Mouse (Mus musculus) ES-E14 (cell line): ENCODE results near the gene 9930021J03Rik. TPM values are rescaled to one million over a fixed set of nuclear protein-coding genes. Genes with fewer than 3 reads are reported as not detected.

Experiments
- DNase-seq: peaks from one replicate; pipeline ENCODE4 v3.0.0-alpha.2; 2013; ENCODE audit warnings: low read depth, low spot score
- H3K27ac ChIP-seq: 2 replicates; pipeline ENCODE4 v1.5.1; 2012; ENCODE audit warnings: low read depth, mild to moderate bottlenecking, low read length, moderate library complexity, mixed read lengths; ENCODE audit not compliant: poor library complexity, insufficient read depth, severe bottlenecking
- H3K36me3 ChIP-seq: 2 replicates; pipeline ENCODE4 v1.6.1; 2012; ENCODE audit warnings: mild to moderate bottlenecking, low read length, moderate library complexity, mixed read lengths; ENCODE audit not compliant: control insufficient read depth, poor library complexity, insufficient read depth, severe bottlenecking
- H3K4me1 ChIP-seq, 2 experiments: fragments of 150-350 bp in 1 of 2; sonication (generic) in 1 of 2; 2 replicates each; pipeline ENCODE4 v1.6.1; 2012; ENCODE audit warnings: low read length in 2 of 2, mild to moderate bottlenecking in 1 of 2, mixed read lengths in 1 of 2; ENCODE audit not compliant: control insufficient read depth in 2 of 2, insufficient read depth in 2 of 2, poor library complexity in 1 of 2
- H3K4me3 ChIP-seq, 2 experiments: fragments of 150-350 bp in 1 of 2; sonication (generic) in 1 of 2; 2 replicates each; pipeline ENCODE4 v1.5.1; 2012; ENCODE audit warnings: low read length in 2 of 2, low read depth in 1 of 2, mild to moderate bottlenecking in 1 of 2, mixed read lengths in 1 of 2; ENCODE audit not compliant: insufficient read depth in 1 of 2, poor library complexity in 1 of 2, severe bottlenecking in 1 of 2
- H3K9ac ChIP-seq: 2 replicates; pipeline ENCODE4 v1.6.1; 2012; ENCODE audit warnings: low read depth, mild to moderate bottlenecking, low read length, mixed read lengths; ENCODE audit not compliant: poor library complexity, insufficient read depth, severe bottlenecking
- H3K9me3 ChIP-seq: fragments of 150-350 bp; sonication (generic); 2 replicates; pipeline ENCODE4 v1.6.1; 2012; ENCODE audit warnings: low read depth, mild to moderate bottlenecking, low read length; ENCODE audit not compliant: control insufficient read depth, insufficient read depth
- CHD2 ChIP-seq: IDR thresholded peaks from 2 replicates; pipeline ENCODE4 v1.6.1; 2014; ENCODE audit warnings: mild to moderate bottlenecking, low read depth, low read length, inconsistent platforms
- HCFC1 ChIP-seq: IDR thresholded peaks from 2 replicates; pipeline ENCODE4 v1.6.1; 2012; ENCODE audit warnings: low read length, inconsistent platforms, borderline replicate concordance; ENCODE audit not compliant: insufficient read depth
- MAFK ChIP-seq: IDR thresholded peaks from 2 replicates; pipeline ENCODE4 v1.6.1; 2014; ENCODE audit warnings: mild to moderate bottlenecking, low read depth, low read length, inconsistent platforms; ENCODE audit not compliant: insufficient read depth
- ZC3H11A ChIP-seq: IDR thresholded peaks from 2 replicates; pipeline ENCODE4 v1.6.1; 2012; ENCODE audit warnings: low read depth, mild to moderate bottlenecking, inconsistent platforms, low read length, borderline replicate concordance
- ZNF384 ChIP-seq: IDR thresholded peaks from 2 replicates; pipeline ENCODE4 v1.6.1; 2012; ENCODE audit warnings: low read depth, low read length, inconsistent platforms
- in situ Hi-C, 2 experiments: fragments of 600-800 bp; cut with MboI; formaldehyde crosslinking; loops; one replicate each; pipeline ENCODE4 v1.15.1; 2025; ENCODE audit warnings: low sequenced_read_pairs in 2 of 2, inconsistent platforms in 1 of 2; ENCODE audit not compliant: unreplicated experiment in 2 of 2
- total RNA-seq: library from RNA; depleted of rRNA; stranded (reverse); fragments of 300-350 nt; gene quantifications from 2 replicates; pipeline ENCODE4 v1.2.3, GENCODE M21; 2012

Gene 9930021J03Rik
- total RNA-seq, 1 experiment = 15.3 TPM

DNA sequence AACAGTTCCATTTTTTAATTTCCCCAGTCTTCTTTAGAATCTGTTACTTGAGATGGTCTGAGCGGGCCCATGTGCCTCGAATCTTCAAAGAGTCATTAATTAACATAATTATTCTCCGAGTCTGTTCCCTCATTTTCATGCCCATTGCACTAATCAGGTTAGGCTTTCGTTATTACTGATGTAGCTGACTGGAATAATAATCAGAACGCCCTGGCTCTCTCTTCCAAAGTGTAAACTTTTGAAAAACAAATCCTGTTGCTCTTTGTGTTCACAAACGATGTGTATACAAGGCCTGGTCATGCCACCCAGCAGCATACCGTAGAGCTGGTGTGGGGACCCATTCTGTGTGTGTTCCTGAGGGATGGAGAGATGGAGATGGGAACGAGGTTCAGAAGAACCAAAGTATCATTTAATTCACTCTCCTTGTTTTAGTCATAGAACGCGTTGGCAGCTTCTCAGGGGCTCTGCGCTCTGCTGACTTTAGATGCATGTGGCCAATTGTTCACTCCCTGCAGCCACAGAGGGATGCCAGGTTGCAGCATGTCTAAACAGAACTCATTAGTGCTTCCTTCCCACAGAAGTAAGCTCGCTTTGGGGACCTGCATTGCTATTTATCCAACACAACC is 38.4 kb upstream of the 9930021J03Rik start:
- H3K9ac ChIP-seq = no peak overlapping the region
- H3K36me3 ChIP-seq = no peaks in the 10 kb centered on the region
- no peak for TF ChIP-seq ZC3H11A
- TF ChIP-seq MAFK = no peak
- no peak for TF ChIP-seq ZNF384
- TF ChIP-seq CHD2 = no peak
- no peak for TF ChIP-seq HCFC1
- in situ Hi-C loops = no loop called here
- H3K4me1 ChIP-seq = no peaks in the 10 kb centered on the region
- no peak for DNase-seq
- H3K4me3 ChIP-seq = no peak overlapping the region
- no peaks in the 10 kb centered on the region for H3K9me3 ChIP-seq
- H3K27ac ChIP-seq = no peak overlapping the region

DNA sequence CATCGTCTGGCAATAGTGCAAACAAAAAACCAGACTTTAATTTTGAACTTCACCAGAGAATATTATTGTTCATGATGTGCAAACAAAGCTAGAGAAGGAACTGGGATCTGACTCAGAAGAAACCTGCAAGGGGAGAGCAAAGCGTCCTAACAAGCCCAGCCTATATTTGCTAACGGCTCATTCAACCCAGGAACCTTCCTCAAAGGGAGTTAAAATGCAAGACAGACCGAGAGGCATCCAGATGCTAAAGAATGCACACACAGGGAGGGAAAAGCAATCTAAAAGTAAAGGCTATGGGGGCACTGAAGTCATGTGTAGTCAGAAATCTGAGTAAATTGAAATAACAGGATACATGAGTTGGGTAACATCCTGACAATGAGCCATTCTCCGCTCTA is 37.8 kb upstream of the 9930021J03Rik start:
- DNase-seq = no peak
- in situ Hi-C loops = no loop called here
- no peak overlapping the region for H3K27ac ChIP-seq

GRCm38 (mm10) chr19:29842973-29843372 is 37.2 kb upstream of the 9930021J03Rik start:
- TF ChIP-seq ZC3H11A = no peak
- no peak for TF ChIP-seq MAFK
- no peak for TF ChIP-seq CHD2
- no peak for TF ChIP-seq ZNF384
- no peak for TF ChIP-seq HCFC1
- in situ Hi-C loops = no loop called here

More for the DNA sequence above, 37.8 kb upstream of the 9930021J03Rik start:
- TF ChIP-seq ZNF384 (no peak), ZC3H11A (no peak), CHD2 (no peak), MAFK (no peak), HCFC1 (no peak)
- Histone ChIP-seq H3K36me3 (no peaks in the 10 kb centered on the region), H3K4me1 (no peaks in the 10 kb centered on the region), H3K4me3 (no peak overlapping the region), H3K9me3 (no peaks in the 10 kb centered on the region), H3K9ac (no peak overlapping the region)

DNA sequence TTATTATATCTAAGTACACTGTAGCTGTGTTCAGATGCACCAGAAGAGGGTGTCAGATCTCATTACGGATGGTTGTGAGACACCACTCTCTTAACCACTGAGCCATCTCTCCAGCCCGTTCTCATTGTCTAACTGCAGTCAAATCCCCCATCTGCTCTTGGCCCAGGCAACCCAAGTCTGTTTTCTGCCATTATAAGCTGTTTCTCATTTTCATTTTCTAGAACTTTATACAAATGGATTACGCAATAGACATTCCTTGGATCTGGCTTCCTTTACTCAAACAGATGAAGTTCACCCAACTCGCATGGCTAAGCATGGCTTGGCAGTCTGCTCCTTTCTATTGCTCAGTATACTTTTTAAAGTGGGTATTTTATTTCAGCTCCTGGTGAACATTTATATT is 34.9 kb upstream of the 9930021J03Rik start:
- no peak overlapping the region for H3K4me3 ChIP-seq
- no peaks in the 10 kb centered on the region for H3K36me3 ChIP-seq
- H3K27ac ChIP-seq = no peak overlapping the region
- no peaks in the 10 kb centered on the region for H3K9me3 ChIP-seq
- no peak for DNase-seq
- no peak overlapping the region for H3K9ac ChIP-seq
- H3K4me1 ChIP-seq = no peaks in the 10 kb centered on the region
- in situ Hi-C loops = no loop called here
- TF ChIP-seq MAFK (no peak), CHD2 (no peak), HCFC1 (no peak), ZNF384 (no peak), ZC3H11A (no peak)

More at GRCm38 (mm10) chr19:29842973-29843372, 37.2 kb upstream of the 9930021J03Rik start:
- Histone ChIP-seq H3K36me3 (no peaks in the 10 kb centered on the region), H3K27ac (no peak overlapping the region), H3K9ac (no peak overlapping the region), H3K4me1 (no peaks in the 10 kb centered on the region), H3K4me3 (no peak overlapping the region), H3K9me3 (no peaks in the 10 kb centered on the region)
- DNase-seq = no peak

DNA sequence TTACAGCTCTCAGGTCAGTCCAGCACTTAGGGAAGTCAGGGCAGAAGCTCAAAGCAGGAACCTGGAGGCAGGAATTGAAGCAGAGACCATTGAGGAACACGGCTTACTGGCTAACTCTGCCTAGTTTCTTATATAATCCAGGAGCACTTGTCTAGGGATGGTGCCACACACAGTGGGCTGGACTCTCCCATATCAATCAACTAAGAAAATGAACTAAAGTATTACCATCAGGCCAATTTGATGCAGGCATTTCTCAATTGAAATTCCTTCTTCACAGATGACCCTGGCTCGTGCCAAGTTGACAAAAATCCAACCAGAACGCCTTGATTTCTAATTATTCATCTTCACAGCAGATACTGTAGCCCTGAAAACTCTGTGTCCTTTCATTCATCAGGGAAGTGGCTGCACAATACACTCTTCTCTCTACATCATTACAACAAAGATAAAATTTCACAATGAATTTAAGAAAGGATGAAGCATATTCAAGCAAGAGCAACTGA is 32.9 kb upstream of the 9930021J03Rik start:
- no peak overlapping the region for H3K9ac ChIP-seq
- no peak overlapping the region for H3K27ac ChIP-seq
- no peaks in the 10 kb centered on the region for H3K36me3 ChIP-seq
- no peak overlapping the region for H3K4me3 ChIP-seq
- DNase-seq = no peak
- TF ChIP-seq MAFK = no peak
- no peak for TF ChIP-seq ZC3H11A
- no peak for TF ChIP-seq HCFC1
- no peak for TF ChIP-seq CHD2
- TF ChIP-seq ZNF384 = no peak
- H3K9me3 ChIP-seq = no peaks in the 10 kb centered on the region
- no peaks in the 10 kb centered on the region for H3K4me1 ChIP-seq
- in situ Hi-C loops = no loop called here
